ENCODE assay signal across 15 mouse cellular contexts in the genomic region with DNA sequence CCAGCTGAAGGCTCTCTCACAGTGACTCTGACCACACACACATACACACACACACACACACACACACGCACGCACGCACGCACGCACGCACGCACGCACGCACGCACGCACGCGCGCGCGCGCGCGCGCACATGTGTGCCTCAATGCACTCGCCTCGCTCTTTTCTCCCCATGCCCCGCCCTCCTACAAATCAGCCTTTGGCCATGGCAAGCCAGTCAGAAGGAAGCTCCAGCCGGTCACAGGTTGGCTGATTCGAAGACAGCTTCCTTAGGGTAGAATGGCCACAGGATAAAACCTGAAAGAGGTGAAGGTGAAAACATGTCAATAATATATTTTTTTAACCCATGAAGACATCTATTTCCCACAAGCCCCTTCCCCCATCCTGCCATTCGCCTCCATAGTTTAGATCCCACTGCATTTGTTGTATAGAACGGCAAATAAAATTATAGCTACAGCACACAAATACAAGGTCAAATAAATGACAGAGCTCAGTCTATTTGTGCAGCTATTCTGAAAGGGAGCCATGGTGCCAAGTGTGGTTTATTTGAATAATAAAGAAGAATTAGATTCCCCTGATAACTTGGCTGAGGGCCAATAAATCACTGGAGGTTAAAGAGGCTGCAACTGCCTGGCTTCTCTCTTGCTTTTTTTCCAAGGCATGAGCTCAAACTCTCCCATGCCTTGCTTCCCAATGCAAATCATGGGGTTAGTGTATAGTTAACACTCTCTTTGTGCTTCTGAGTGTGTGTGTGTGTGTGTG.
DNase-seq lines count a peak whose midpoint lies in the region; ATAC-seq and TF ChIP-seq lines count a peak whose summit lies in the region.
"Had no signal": no experiment of that assay in that cellular context is flagged by ENCODE, and none has a peak within 500 bp of the region (broad histone marks: within the 10 kb centered on the region; RNA-seq: fewer than 3 reads in every experiment).

No protein-coding gene starts in this region.

- peaks cover 80% of the 10 kb centered on the region for H3K4me1 ChIP-seq in liver, embryonic 13.5 days (replicated peaks)

- H3K4me2 ChIP-seq in liver, embryonic 13.5 days: peak overlapping the region; percentile 56; the same call in 1 of the 2 replicates
- H3K4me2 ChIP-seq: heart, embryonic 12.5 days; lung, embryonic 14.5 days had no signal

- intact Hi-C loops in left cerebral cortex, postnatal 4 days (cut with DNase I): no loop called here
- intact Hi-C loops in left cerebral cortex, adult 2 months (cut with DNase I): no loop called here
- intact Hi-C loops in heart, postnatal 36 days (cut with DNase I): no loop called here

- H3K27me3 ChIP-seq in liver, embryonic 13.5 days: no peaks in the 10 kb centered on the region
- H3K27me3 ChIP-seq: heart, embryonic 12.5 days had no signal

- WGBS in liver, embryonic 13.5 days (ENCODE audit: insufficient replicate concordance): 76% methylated on average over 27 of the region's 27 CpGs

- DNase-seq in cerebellum, postnatal 10 days: peak; percentile 63 to 66
- no peak for DNase-seq in cerebellum, postnatal 36 days
- DNase-seq in left cerebral cortex, postnatal 4 days: peak; percentile 42
- no peak for DNase-seq in left cerebral cortex, adult 2 months (ENCODE audit: extremely low spot score in 1 of 2, low spot score in 2 of 2)
- DNase-seq in R1 (ENCODE audit: low read depth, low spot score): peak; percentile 25
- DNase-seq in liver, embryonic 13.5 days: no peak
- DNase-seq in frontal cortex, postnatal 36 days (ENCODE audit: low spot score in 2 of 2): no peak
- no peak for DNase-seq in heart, postnatal 36 days
- DNase-seq: gastrocnemius, adult 2 months; lung, embryonic 14.5 days; spleen, adult 18-20 months; thymus, adult 18-20 months had no signal

- H3K9ac ChIP-seq in liver, embryonic 13.5 days: no peak overlapping the region
- H3K9ac ChIP-seq: heart, embryonic 12.5 days; lung, embryonic 14.5 days had no signal

- ATAC-seq in liver, embryonic 13.5 days (ENCODE audit: low read depth): no peak
- ATAC-seq: activated CD4-positive, CD25-positive, alpha-beta regulatory T cell, adult 4 months; inflammation-experienced regulatory T-cells, adult 6 months had no signal

- H3K27ac ChIP-seq in left cerebral cortex, adult 2 months: no peak overlapping the region
- H3K27ac ChIP-seq in liver, embryonic 13.5 days: peak overlapping the region; percentile 93
- H3K27ac ChIP-seq: gastrocnemius, adult 2 months had no signal

- H3K36me3 ChIP-seq in liver, embryonic 13.5 days: no peaks in the 10 kb centered on the region
- H3K36me3 ChIP-seq: heart, embryonic 12.5 days had no signal

- H3K4me3 ChIP-seq in left cerebral cortex, adult 2 months: no peak overlapping the region
- H3K4me3 ChIP-seq in liver, embryonic 13.5 days (replicated peaks): no peak overlapping the region
- H3K4me3 ChIP-seq: gastrocnemius, adult 2 months; heart, embryonic 12.5 days had no signal

- no peaks in the 10 kb centered on the region for H3K9me3 ChIP-seq in liver, embryonic 13.5 days (replicated peaks)
- H3K9me3 ChIP-seq: heart, embryonic 12.5 days had no signal

- TF ChIP-seq CTCF in left cerebral cortex, adult 2 months (IDR thresholded peaks at IDR 0.05): no peak

Comparison
In these comparisons a context has a peak if more than half of its experiments do, and no peak if none do; other contexts are left out.
1. DNase-seq: peak in cerebellum, postnatal 10 days (2 of 2), left cerebral cortex, postnatal 4 days (single experiment) and R1 (single experiment); none in cerebellum, postnatal 36 days (0 of 2), left cerebral cortex, adult 2 months (0 of 2), liver, embryonic 13.5 days (single experiment), frontal cortex, postnatal 36 days (0 of 2) and heart, postnatal 36 days (0 of 2).